In the genomic region with DNA sequence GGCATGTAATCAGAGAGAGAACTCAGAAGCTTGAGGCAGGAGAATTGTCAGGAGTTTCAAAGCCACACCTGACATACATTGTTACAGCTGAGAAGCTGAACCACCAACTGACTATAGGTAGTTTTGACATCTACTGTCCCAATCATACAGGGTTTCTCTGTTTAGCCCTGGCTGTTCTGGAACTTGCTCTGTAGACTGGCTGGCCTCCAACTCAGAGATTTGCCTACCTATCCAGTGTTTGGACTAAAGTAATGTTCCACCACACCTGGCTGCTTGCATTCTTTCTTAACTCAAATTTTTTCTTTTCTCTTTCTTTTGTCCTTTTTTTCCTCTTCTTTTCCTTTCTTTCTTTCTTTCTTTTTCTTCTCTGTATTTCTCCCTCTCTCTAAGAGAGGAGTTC, we compare ENCODE assay signal across 7 mouse cellular contexts. TPM values are rescaled to one million over a fixed set of nuclear protein-coding genes. Genes with fewer than 3 reads are reported as not detected.
DNase-seq lines count a peak whose midpoint lies in the region; ATAC-seq and TF ChIP-seq lines count a peak whose summit lies in the region.

No protein-coding gene starts in this region.

- H3K27ac ChIP-seq in hindbrain, embryonic 14.5 days, result peak overlapping the region; percentile 89
- H3K27ac ChIP-seq in liver, embryonic 15.5 days (replicated peaks), result peak overlapping the region; percentile 84; the same call in 1 of the 2 replicates

- H3K36me3 ChIP-seq in E14TG2a.4 (ENCODE audit: insufficient read depth, low read length) (peaks cover 26% of the 10 kb centered on the region), G1E (replicated peaks) (peaks cover 37% of the 10 kb centered on the region)
- H3K36me3 ChIP-seq in hindbrain, embryonic 14.5 days (replicated peaks; ENCODE audit: control insufficient read depth, insufficient read depth), result peaks cover 17% of the 10 kb centered on the region
- peaks cover 10% of the 10 kb centered on the region for H3K36me3 ChIP-seq in liver, embryonic 15.5 days (replicated peaks)

- no peaks in the 10 kb centered on the region for H3K27me3 ChIP-seq in E14TG2a.4 (ENCODE audit: insufficient read depth, low read length)
- no peaks in the 10 kb centered on the region for H3K27me3 ChIP-seq in G1E (ENCODE audit: insufficient read depth, low read length)
- no peaks in the 10 kb centered on the region for H3K27me3 ChIP-seq in hindbrain, embryonic 14.5 days (ENCODE audit: control insufficient read depth, insufficient read depth, low read length)
- H3K27me3 ChIP-seq in liver, embryonic 15.5 days, result no peaks in the 10 kb centered on the region

- ATAC-seq in G1E (ENCODE audit: extremely low read depth, insufficient number of reproducible peaks, low FRiP score, poor library complexity, severe bottlenecking), result no peak
- ATAC-seq in hindbrain, embryonic 14.5 days (ENCODE audit: low FRiP score), result no peak
- ATAC-seq in liver, embryonic 15.5 days (ENCODE audit: insufficient read depth), result no peak

- H3K4me3 ChIP-seq in E14TG2a.4 (replicated peaks; ENCODE audit: low read length), result peak overlapping the region; percentile 92
- H3K4me3 ChIP-seq in G1E (ENCODE audit: low read depth, low read length), result peak overlapping the region; percentile 97; the same call in 1 of the 2 replicates
- H3K4me3 ChIP-seq in hindbrain, embryonic 14.5 days (replicated peaks; ENCODE audit: low read length), result peak overlapping the region; percentile 94
- H3K4me3 ChIP-seq in liver, embryonic 15.5 days (replicated peaks), result peak overlapping the region; percentile 83

- TF ChIP-seq CTCF in E14TG2a.4 (conservative IDR thresholded peaks at IDR 0.05; ENCODE audit: low read length) (no peak), G1E (IDR thresholded peaks at IDR 0.05; ENCODE audit: low read depth, low read length) (no peak)

- H3K4me1 ChIP-seq in E14TG2a.4 (replicated peaks; ENCODE audit: low read depth, low read length) (peaks cover 36% of the 10 kb centered on the region), G1E (ENCODE audit: insufficient read depth, low read depth, low read length) (peaks cover 44% of the 10 kb centered on the region)
- H3K4me1 ChIP-seq in hindbrain, embryonic 14.5 days (replicated peaks; ENCODE audit: control insufficient read depth, insufficient read depth, low read length), result peaks cover 27% of the 10 kb centered on the region; the same call in 1 of the 2 replicates
- H3K4me1 ChIP-seq in liver, embryonic 15.5 days (replicated peaks), result peaks cover 46% of the 10 kb centered on the region

- no peaks in the 10 kb centered on the region for H3K9me3 ChIP-seq in E14TG2a.4 (ENCODE audit: low read length)
- H3K9me3 ChIP-seq in G1E (replicated peaks), result no peaks in the 10 kb centered on the region
- no peaks in the 10 kb centered on the region for H3K9me3 ChIP-seq in hindbrain, embryonic 14.5 days (ENCODE audit: control insufficient read depth, low read length)
- no peaks in the 10 kb centered on the region for H3K9me3 ChIP-seq in liver, embryonic 15.5 days (replicated peaks)

- intact Hi-C loops in left cerebral cortex, postnatal 25 days (cut with DNase I), result loop anchor here (2.0 to 5.0 kb wide), 2 partner anchors 17 to 126 kb away; a partner anchor contains a TSS

- peak overlapping the region; percentile 92 for H3K4me2 ChIP-seq in hindbrain, embryonic 14.5 days (replicated peaks)
- peak overlapping the region; percentile 90 for H3K4me2 ChIP-seq in liver, embryonic 15.5 days

- H3K9ac ChIP-seq in hindbrain, embryonic 14.5 days, result peak overlapping the region; percentile 99
- peak overlapping the region; percentile 94 for H3K9ac ChIP-seq in liver, embryonic 15.5 days

- no peak for DNase-seq in G1E (ENCODE audit: low spot score)
- no peak for DNase-seq in hindbrain, embryonic 14.5 days (ENCODE audit: low spot score)
- no peak for DNase-seq in ovary, postnatal 14 days (ENCODE audit: low spot score)
- no peak for DNase-seq in left cerebral cortex, adult 18-20 months (ENCODE audit: low spot score in 2 of 2)
- DNase-seq in left cerebral cortex, postnatal 25 days (ENCODE audit: low spot score in 2 of 2), result no peak

RNA-seq across cellular contexts. Expression of a gene that starts 0.8 kb away (rescaled TPM):
- 51.8 and 57.2 TPM in 2 replicates for total RNA-seq in G1E (2014; fragmentation: Nextera tagmentation)
- 2.8 and 3.0 TPM in 2 replicates for total RNA-seq in G1E (2017)
- 26.9 and 28.2 TPM in 2 replicates for polyA plus RNA-seq in G1E (2012)
- 36.4 and 40.9 TPM in 2 replicates for polyA plus RNA-seq in hindbrain, embryonic 14.5 days (2014; fragmentation: Nextera tagmentation; extraction: Ambion mirVana)
- 3.8 and 4.8 TPM in 2 replicates for polyA plus RNA-seq in liver, embryonic 15.5 days (2015; fragmentation: Nextera tagmentation; extraction: Ambion mirVana)
- 10 to 100 TPM; 57.0 to 57.5 TPM for total RNA-seq in left cerebral cortex, adult 18-20 months (2021)
- 10 to 100 TPM; 70.9 to 72.1 TPM for total RNA-seq in left cerebral cortex, postnatal 25 days (2021)

RNA-seq across cellular contexts. Expression of a gene that starts 17.4 kb away (rescaled TPM):
- total RNA-seq in G1E (2014; fragmentation: Nextera tagmentation) (40.5 and 43.6 TPM in 2 replicates), G1E (2017) (105 and 107 TPM in 2 replicates)
- 24.8 and 25.5 TPM in 2 replicates for polyA plus RNA-seq in G1E (2012)
- 88.0 and 89.2 TPM in 2 replicates for polyA plus RNA-seq in hindbrain, embryonic 14.5 days (2014; fragmentation: Nextera tagmentation; extraction: Ambion mirVana)
- polyA plus RNA-seq in liver, embryonic 15.5 days (2015; fragmentation: Nextera tagmentation; extraction: Ambion mirVana), result 44.1 and 48.7 TPM in 2 replicates
- total RNA-seq in left cerebral cortex, adult 18-20 months (2021), result 10 to 100 TPM; 55.8 to 65.4 TPM
- total RNA-seq in left cerebral cortex, postnatal 25 days (2021), result 10 to 100 TPM; 60.8 to 61.7 TPM

RNA-seq across cellular contexts. Expression of a gene that starts 19.2 kb away (rescaled TPM):
- 302 and 342 TPM in 2 replicates for total RNA-seq in G1E (2014; fragmentation: Nextera tagmentation)
- 173 and 186 TPM in 2 replicates for total RNA-seq in G1E (2017)
- polyA plus RNA-seq in G1E (2012), result 67.5 and 73.4 TPM in 2 replicates
- polyA plus RNA-seq in hindbrain, embryonic 14.5 days (2014; fragmentation: Nextera tagmentation; extraction: Ambion mirVana), result 1,214 and 1,314 TPM in 2 replicates
- polyA plus RNA-seq in liver, embryonic 15.5 days (2015; fragmentation: Nextera tagmentation; extraction: Ambion mirVana), result 386 and 395 TPM in 2 replicates
- total RNA-seq in left cerebral cortex, adult 18-20 months (2021), result 100 to 1,000 TPM; 826 to 873 TPM
- 100 to 1,000 TPM; 900 to 913 TPM for total RNA-seq in left cerebral cortex, postnatal 25 days (2021)

RNA-seq across cellular contexts. Expression of a gene that starts 32.3 kb away (rescaled TPM):
- total RNA-seq in G1E (2014; fragmentation: Nextera tagmentation) (34.6 and 35.1 TPM in 2 replicates), G1E (2017) (66.1 and 70.1 TPM in 2 replicates)
- polyA plus RNA-seq in G1E (2012), result 21.1 and 22.1 TPM in 2 replicates
- 75.3 and 77.5 TPM in 2 replicates for polyA plus RNA-seq in hindbrain, embryonic 14.5 days (2014; fragmentation: Nextera tagmentation; extraction: Ambion mirVana)
- 24.6 and 28.4 TPM in 2 replicates for polyA plus RNA-seq in liver, embryonic 15.5 days (2015; fragmentation: Nextera tagmentation; extraction: Ambion mirVana)
- 100 to 1,000 TPM; 100 to 120 TPM for total RNA-seq in left cerebral cortex, adult 18-20 months (2021)
- 10 to 100 TPM; 82.5 to 91.4 TPM for total RNA-seq in left cerebral cortex, postnatal 25 days (2021)
